Mouse (Mus musculus) C2C12 (cell line): ENCODE data around the gene Tmprss9.

Source experiments
- CEBPB ChIP-seq: IDR thresholded peaks from one replicate; pipeline ENCODE4 v1.6.1; 2011; ENCODE audit warnings: low read depth, mild to moderate bottlenecking, control low read depth, moderate library complexity
- CTCF ChIP-seq: IDR thresholded peaks from one replicate; pipeline ENCODE4 v1.5.1; 2011; ENCODE audit not compliant: control insufficient read depth, insufficient read depth, insufficient read length
- MAX ChIP-seq: IDR thresholded peaks from one replicate; pipeline ENCODE4 v1.6.1; 2011; ENCODE audit warnings: mild to moderate bottlenecking, control low read depth
- MYOG ChIP-seq: IDR thresholded peaks from one replicate; pipeline ENCODE4 v1.6.1; 2011; ENCODE audit not compliant: control insufficient read depth, insufficient read length; ENCODE audit errors: extremely low read depth
- USF1 ChIP-seq: IDR thresholded peaks from one replicate; pipeline ENCODE4 v1.6.1; 2011; ENCODE audit warnings: low read depth, mild to moderate bottlenecking, control low read depth, moderate library complexity

DNA sequence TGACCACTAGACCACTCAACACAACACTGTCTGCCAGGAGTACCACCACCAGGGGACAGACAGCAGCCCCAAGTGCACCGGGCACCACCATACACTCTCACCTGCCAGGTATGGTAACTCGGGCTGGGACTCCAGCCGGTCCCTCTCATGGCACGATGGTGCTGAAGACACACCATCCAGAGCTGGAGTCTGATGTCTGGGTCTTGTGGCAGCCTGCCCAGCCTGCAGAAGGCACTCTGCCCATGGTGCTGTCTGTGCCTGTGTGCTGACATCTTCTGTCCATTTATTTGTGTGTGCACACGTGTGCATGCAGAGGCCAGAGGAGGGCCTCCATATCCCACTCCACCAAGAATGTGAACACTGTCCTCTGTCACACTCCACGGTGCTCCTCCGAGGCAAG lies 23.5 kb downstream of the Tmprss9 start:
- TF ChIP-seq MYOG (no peak), CTCF (no peak), USF1 (no peak), MAX (no peak), CEBPB (no peak)
